Mouse (Mus musculus): Measurements from ENCODE around the gene Extl2.
A peak's percentile ranks its signal among the peaks of the same experiment; 100 is the strongest.

Extl2 gene

DNA sequence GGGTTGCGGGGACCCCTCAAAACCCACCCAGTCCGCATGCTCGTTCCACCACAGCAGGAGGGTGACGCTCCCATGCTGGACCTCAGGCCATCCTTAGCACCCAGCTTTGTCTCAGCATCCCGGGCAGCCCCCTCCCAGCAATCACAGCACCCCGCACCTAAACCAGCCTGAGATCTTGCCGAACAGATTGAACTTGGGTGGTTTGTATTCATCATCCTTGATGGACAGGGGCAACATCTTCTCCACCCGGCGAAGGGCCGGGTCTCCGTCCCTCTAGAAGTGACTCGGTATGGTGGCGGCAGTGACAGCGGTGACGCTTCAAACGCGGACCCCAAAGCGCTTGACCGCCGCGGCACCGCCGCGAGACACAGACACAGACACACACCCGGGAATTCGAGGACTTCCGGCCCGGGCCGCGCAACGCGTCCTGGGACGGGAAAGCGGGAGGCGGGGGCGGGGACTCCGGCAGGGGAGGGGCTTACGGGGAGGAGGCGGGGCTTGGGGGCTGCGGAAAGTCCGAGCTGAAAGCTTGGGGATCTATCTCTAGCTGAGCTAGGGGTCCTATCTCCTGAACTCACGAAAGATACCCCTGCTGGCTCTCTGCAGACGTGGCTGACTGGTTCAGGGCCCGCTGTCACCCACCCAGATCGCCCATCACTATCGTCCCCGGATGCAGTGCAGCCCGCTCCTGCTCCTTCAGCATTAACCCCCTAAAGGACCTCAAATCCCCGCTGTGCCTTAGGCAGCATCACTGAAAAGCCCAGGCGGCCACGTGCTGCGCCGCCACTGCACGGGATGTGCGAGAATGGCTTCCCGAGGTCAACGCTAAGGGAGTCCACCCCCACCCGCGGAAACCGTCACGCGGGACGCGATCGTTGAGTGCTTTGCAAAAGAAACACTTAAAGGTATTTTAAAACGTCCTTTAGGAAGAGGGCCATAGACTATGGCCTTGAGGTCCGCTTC, at the start of gene Extl2, which contains the start of gene Slc30a7:
Gene Extl2 (plus strand): TSS at position 485 of the 963 bp plus-strand sequence.
Gene Slc30a7 (minus strand): TSS at position 429 of the 963 bp plus-strand sequence.
- DNase-seq = peak; percentile 84

DNA sequence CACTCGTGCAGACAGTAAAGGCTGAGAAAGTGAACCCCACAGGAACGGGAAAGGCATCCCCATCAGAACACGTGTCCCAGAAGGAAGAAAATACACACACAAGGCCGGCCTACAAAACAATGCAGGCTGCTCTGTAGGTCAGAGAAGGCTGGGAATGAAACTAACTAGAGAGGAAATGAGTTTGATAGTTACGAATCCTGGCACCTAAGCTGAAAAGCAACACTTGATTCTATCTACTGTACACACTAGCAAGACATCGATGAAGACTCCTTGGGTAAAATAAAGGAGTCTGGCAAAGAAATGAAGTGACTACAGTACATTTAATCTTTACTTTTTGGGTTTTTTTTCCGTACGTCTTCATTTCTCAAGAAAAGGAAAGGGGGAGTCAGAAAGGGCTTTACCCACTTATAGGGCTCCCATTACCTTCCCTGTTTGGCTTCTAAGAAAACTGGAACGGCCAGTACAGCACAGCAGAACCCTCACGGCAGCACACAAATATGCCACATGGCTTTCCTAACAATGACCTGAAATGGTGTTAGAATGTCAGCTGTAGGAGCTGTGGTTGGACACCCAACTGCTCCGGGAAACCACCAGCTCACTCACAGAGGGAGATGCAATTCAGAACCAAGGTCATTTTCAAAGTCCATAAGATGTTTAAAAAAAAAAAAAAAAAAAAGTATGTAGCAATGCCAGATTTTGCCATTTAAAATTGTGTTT, 45.8 kb upstream of the Extl2 start:
- no peak for DNase-seq

DNA sequence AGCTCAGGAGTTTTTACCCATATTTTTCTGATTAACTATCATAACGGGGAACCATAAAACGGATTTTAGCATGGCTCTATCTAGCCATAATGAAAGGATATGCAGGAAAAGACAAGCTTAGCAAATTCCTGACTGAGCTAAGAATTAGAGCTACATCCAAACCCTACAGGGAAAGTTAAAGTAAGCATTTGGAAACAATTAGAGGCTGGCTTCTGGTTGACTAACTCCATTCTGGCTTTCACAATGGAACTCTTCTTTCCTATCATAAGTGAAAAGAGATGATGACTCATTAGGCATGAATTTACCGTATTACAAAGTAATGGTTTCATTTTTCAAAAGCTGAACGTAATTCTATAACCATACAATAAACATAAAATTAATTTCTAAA, 45.2 kb upstream of the Extl2 start:
- DNase-seq = no peak

DNA sequence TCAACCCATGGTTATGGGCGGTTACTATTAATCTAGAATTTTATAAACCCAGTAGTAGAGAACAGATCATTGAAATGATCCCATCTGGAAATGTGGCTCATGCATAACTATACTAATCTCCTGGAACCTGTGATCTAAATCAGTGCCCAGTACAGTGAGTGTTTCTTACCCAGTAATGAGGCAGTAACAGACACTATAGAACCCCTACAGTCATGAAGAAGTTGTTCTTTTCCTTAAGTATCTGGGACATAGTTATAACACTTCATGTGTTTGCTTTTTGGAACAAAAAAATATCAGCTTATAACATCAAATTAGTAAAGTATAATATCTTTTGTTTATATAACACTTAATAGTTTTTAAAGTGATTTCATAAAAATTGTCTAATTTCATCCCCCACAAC, 43.7 kb upstream of the Extl2 start:
- DNase-seq = no peak

DNA sequence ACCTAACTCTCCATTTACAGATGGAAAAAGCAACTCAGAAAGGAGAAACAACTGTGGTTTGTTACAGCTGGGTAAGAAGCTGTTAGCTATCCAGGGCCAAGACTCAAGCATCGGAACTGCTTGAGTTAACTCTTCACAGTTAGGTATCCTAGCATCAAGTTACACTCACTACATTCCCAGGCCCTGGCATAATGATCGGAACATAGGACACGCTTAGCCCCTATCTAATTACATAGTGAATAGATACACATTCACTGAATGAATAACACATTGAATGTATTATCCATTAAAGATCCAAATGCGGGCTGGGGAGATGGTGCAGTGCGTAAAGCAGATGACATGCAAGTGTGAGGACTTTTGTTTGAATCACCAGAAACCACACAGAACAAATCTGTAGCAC, 43.2 kb upstream of the Extl2 start:
- DNase-seq = no peak

DNA sequence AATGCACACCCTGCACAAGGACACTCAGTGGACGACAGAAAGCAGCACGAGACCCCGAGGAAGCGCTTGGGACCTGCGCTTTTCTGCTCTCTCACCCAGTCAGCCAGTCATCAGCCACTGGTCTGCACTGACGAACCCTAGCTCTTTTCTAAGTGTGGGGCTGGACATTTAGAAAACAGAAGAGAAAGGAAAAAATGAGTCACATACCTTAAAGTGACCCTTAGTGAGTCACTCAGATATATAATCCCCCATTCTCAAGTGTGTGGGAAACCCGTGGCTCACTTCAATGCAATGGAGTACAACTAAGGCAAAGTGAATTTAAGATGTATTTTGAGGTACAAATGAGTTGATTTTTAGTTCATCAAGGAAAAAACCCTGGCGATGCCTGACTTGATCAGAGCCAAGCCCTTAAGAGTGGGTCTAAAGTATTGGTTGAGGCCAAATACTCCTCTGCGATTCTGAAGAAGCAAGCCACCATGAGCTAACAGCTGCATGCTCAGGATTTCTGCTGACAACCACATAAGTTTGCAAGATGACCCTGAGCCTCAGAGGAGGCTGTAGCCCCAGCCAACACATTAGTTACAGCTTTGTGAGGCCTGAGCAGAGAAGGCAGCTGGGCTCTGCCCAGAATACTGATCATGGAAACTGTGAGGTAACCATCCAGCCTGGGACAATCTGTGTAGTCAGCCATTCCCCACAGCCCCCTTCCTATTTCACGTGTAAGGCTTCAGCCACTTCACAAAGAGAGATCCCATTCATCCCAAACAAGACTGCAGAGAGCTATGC, 38.3 kb upstream of the Extl2 start:
- no peak for DNase-seq

DNA sequence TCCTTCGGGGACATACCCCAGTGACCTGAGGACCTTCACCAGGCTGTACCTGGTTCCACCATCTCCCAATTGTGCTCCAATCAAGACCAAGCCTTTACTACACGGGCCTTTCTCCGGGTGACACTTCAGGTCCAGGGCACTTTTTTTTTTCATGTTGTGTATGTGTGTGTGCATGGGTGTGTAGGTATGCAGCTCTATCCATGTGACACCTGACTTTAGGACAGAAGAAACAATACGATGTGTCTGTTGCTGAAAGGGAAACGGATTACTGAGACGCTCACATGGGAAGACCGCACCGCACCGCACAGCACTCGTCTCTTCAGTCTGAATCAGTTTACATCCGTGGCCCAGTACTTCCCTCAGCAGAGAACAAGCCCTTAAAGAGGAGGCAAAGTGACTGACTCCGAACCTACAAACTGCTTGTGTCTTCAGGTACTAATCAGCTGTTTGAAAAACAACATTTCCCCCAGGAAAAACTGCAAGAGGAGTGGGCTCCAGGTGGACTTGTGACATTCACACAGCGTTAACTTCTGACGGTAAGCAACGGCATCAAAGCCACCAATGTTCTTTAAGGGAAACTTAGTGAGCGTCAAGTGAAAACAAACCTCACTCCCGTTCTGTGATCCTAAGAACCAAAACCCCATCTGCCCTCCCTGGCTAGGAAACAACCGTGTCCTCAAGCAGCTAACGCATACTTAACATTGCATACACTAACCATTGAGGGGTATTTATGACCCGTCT, 36.0 kb upstream of the Extl2 start:
- no peak for DNase-seq

DNA sequence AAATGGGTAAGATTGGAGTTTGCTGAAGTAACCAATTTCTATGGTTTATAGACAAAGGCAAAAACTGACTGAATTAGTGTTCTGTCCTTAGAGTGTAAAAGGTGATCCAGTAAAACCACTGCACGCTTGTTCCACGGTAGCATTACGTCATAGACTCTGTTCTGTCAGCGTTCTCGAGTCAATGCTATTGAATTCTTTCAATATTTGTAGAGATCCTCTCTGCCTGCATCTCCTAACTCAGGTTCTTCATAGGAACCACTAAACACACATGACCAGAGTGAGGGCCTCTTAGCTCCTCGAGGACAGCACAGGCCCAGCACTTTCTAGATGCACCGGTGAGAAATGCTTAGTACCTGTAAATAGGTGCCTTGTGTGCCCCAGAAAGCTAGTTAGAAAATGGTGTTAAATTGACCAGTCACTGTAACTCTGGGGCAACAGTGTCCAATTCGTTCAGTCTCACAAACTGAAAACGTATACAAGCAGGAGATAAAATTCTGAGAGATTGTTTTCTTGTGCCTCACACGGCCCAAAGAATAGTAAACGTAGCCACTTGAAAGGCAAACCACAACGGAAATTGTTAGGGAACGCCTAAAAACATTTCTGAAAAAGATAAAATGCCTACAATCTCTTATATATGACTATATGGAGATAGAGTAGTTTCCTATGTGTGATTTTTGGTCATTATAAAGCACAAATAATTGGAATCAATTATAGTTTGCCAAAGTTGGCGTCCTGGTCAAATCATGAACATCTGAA, 35.2 kb upstream of the Extl2 start:
- no peak for DNase-seq

DNA sequence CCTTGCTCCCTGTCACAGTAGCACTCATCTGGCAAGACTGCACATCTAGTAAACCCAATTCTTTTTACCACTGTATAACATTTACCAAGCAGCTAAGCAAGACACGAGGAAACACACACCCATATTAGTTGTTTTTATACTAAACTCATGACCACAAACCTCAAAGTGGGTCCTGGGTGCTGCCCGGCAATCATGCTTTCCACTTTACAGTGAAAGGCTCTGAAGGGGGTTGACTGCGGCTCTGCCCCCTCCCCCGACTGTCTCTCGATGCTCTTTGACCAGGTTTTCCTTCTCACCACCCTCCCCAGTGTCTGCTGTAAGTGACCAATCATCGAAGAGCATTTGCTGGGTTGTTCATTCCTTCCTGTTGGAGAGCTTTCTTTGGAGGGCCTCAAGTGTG, 33.0 kb upstream of the Extl2 start:
- DNase-seq = no peak

DNA sequence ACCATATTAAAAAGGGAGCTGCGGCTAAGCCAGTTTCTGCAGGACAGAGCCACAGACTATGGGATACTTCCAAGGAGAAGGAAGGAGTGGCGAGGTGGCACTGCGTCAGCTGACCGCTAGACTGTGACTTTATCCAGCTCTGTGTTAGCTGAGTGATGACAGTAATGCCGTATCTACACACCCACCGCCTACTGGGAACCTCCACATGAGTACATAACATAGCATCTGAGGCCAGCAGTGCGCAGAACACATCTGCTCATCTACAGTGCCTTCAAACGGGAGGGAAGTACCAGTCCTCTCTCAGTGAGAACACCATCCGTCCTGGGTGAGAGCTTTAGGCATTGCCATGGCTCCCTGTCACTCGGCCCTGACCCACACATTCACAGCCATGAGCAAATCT, 32.3 kb upstream of the Extl2 start:
- DNase-seq = no peak

DNA sequence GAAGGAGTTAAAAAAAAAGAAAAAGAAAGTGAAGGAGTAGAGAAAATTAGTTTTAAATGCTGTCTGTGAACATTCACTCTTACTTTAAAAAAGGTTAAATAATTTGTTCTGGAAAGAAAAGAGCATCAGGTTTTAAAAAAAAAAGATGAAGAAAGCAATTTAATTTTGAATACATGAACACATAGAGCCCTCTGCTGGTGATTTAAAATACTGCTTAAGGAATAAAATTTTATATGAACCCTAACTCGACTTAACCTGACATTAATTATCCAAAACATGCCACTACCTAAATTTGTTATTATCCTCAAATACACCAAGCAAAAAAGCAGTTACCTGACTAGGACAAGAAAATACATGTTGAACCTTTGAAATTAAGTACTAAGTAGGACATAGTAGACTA, 28.3 kb upstream of the Extl2 start:
- peak; percentile 38 for DNase-seq

DNA sequence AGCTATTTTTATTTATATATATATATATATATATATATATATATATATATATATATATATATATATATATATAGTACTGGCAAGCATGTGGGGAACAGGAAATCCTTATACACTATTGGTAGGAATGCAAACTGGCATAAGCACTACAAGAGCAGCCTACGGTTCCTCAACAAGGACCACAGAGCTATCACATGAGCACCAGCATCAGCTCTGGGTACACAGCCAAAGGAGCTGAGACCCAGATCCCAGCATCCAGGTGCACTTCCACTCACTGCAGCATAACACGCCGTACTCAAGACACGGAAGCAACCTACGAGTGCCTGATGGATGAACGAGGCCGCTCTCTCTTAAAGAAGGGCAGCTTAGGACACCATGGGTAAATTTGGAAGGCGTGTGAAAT, 24.0 kb upstream of the Extl2 start:
- DNase-seq = no peak

DNA sequence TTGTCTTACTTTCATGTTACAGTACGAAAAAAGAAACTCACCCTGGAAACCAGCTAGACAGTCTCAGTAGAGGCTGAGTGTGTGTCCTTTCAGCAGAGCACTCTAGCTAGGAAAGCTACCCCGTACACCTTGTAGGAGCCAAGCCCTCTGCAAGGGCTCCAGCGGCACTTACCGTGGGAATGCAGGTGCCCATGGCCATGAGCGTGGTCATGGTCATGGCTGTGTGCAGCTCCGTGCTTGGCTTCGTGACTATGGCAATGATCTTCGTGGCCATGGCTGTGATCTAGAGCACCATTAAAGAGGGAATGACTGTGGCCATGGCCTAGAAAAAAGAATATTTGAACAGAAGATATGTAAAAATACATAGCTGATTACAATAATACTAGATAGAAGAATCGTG, 22.6 kb upstream of the Extl2 start:
- DNase-seq = no peak

DNA sequence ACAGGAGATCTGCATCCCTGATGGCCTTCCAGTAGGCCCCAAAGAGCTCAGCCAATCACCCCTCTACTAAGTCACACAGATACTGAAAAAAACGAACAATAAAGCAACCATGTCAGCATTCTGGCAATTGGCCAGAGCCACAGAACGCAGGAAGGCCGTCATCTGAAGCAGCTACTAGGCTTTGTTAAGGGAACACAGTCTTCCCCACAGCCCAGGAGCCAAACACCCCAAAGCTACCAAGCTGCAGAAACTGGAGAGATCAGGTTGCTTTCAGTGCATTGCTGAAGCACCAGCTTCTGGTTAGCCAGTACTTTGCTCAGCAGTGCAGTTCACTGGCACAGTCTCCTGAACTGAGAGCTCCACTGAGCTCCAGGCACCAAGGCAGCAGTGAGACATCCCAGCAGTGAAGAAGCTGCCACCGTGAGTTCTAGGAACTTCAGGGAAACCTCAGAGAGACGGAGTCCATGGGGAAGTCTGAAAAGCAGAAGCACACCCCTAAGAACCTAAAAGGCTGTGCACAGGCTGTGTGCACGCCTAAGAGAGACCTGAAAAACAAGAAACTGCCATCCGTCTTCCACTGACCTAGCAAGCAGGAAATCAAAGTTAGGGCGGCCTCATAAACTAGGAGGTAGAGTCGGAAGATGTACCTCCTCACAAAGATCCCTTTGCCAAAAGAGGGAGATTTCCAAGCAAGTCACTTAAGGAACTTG, 21.9 kb upstream of the Extl2 start:
- DNase-seq = no peak

DNA sequence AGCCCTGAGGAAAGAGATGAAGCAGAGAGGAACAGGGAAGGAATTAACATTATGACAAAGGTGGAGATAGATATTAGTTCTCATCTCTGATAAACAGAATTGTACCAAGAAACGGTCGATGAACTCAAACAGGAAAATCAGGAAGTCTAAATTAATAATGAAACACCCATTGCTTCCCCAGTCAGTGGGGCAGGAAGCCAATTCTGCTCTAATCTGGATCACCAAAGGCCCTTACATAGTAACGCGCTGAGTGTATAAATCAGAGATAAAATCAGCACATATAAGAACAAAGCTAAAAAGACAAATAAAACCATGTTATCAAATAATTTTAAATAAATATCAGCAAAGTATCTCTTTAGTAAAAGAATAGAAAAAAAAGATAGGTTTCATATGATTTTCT, 15.2 kb upstream of the Extl2 start:
- DNase-seq = no peak

DNA sequence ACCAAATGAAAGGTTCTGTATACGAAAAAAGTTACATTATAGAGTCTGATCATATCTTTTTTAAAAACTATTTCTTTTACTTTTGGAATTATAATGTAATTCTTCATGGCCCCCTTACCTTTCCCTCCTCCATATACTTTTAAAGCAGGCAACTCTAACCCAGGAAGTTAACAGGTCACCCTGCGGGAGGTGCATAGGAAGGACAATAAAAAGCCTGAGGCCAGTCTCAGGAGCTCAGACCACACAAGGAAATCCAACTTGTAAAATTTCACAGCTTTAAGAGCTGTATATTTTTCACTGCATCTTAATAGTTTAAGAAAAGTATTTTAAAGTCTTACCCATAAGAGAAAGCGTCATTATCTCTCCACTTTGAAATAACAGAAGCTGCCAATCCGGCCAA, 14.7 kb upstream of the Extl2 start:
- no peak for DNase-seq

DNA sequence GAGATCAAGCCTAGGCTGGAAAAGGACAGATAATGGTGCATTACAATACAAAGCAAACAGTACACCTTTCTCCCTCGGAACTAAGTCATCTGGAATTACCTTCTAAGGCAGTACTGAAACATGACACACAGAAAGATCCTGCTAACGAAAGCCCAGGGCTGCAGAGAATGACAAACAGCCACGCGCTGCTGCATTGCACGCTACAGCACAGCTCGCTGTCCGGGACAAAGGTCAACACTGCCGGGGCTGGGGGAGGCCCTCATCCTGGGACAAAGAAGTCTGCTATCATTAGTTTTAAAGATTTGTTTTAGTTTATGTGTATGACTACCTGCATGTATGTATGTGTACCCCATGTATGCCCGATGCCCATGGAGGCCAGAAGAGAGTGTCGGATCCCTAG, 14.2 kb upstream of the Extl2 start:
- DNase-seq = no peak

DNA sequence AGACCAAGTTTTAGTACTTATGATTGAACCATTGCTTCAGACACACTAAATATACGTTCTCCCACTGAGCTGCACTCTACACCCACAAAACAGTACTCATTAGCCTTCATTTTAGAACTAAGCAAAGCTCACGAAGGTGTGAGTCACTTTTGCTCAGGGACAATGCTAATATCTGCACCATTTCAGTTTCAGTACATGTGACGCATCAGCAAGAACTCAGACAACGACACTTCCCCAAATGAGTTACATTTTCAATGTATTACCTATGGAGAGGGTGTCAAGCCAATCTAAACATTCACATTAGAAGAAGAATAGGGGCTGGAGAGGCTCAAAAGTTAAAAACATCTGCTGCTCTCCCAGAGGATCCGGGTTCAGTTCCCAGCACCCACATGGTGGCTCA, 10.3 kb upstream of the Extl2 start:
- no peak for DNase-seq

DNA sequence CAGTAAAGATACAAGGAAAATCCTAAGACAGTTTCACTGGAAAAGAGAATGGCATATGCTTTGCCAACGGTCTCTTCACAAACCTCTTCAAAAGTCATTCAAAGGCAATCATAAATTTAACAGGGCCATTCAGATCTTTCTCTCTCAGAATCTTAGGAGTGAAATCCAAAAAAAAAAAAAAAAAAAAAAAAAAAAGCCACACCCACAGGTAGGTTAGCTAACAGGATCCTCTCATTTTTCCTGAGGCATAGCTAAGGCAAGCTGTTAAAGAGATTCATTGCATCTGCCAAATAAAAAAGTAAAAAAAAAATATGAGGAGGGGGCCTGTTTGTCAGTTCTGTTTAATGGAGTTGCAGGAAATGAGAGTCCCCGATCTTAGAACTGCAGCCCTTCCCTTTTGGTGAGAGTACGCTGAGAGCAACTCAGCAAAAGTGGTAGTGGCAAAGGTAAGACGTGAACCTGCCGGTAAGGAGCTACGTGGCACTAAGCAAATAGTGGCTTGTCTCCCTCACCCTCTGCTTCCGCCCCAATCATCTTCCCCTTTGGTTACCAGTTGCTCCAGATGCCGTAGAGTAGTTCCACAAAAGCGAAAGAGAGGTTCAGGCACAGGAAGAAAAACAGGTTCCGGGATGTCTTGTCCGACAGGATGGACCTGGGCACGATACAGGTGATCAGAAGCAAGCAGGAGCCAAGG, 831 bp upstream of the Extl2 start:
- peak; percentile 18 for DNase-seq

DNA sequence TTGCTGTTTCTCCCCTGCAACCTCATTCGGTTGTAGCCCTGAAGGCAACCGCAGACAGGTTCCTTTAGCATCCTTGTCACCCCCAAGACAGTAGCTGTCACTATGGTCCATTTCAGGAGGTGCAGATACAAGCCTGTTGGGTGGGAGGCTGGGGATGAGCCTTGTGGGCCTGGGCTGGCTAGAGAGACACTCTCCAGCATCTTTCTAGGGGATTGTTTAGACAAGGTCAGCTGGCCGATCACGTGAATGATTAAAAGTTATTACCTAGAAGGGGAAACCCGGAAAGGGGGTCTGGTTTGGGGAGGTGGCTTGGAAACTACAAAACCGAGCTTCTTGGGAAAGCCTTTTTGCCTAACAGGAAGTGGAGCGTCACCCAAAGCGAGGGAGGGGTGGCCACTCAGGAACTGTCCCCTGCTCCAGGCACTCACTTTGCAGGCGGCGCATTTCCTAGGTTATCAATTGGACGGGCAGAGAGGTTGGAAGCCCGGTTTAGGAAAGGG, 729 bp downstream of the Extl2 start:
- peak; percentile 90 for DNase-seq

All from cerebellum, adult 9-10 months (tissue).